Mouse (Mus musculus): Measurements from ENCODE around the gene Mthfd1.

DNA sequence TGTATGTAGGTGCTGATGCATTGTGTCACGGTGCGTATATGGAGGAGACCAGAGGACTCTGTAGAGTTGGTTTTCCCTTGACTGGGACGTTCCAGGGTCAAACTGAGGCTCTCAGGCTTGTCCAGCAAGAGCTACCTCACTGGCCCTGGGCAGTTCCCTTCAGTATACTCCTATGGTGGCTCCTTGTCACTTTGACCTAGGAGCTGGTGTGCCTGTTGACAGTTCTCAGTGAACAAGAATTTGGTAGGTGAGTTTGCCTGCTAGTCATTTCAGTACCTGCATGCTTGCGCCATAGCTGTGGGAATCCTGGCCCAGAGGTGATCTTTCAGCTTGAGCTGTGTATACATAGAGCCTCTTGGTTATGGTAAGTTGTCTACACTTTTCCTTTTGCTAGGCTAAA is 7.8 kb downstream of the Mthfd1 start:
- TF ChIP-seq POLR2A (IDR thresholded peaks at IDR 0.05; ENCODE audit: insufficient read depth, low read length) (no peak), CTCF (IDR thresholded peaks at IDR 0.05; ENCODE audit: low read depth, low read length) (no peak), EP300 (IDR thresholded peaks at IDR 0.05; ENCODE audit: insufficient read depth, low read depth, low read length) (no peak)

Measured in ES-Bruce4 (cell line).